Mouse (Mus musculus): ENCODE results near the gene Isca1. TPM values are rescaled to one million over a fixed set of nuclear protein-coding genes. Genes with fewer than 3 reads are reported as not detected.
"Not testable (repeated sequence)": the region's sequence is repeated elsewhere in the genome, so short reads cannot be mapped to it uniquely, and the experiment has no call there.

The Isca1 gene
- total RNA-seq, 2 experiments from 2014 or later: 151 to 157 TPM

DNA sequence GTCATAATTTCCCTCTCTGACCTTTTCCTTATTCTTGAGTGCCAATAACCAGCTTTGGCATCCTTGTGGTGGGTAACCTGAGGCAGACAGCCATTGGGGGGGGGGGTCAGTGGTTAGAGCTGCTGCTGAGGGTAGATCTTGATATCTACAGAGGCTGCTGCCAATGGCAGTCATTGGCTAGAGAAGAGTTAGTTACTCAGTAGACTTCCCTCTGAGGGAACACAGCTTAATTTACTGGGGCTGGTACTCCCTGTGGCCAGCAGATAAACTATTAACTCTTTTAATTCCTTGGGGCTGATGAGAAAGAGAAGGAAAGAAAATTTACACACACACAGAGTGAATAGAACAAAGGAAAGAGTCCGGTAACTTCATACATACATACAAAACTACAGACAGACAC is 50.1 kb downstream of the Isca1 start:
- DNase-seq (ENCODE audit: extremely low spot score in 1 of 2, low spot score in 2 of 2): no peak
- no peak overlapping the region for H3K4me3 ChIP-seq
- H3K27ac ChIP-seq: peak overlapping the region; percentile 11; the same call in 1 of the 2 replicates
- TF ChIP-seq CTCF (IDR thresholded peaks at IDR 0.05): no peak
- intact Hi-C loops (cut with DNase I): loop anchor here (1.0 kb wide), 1 partner anchor 18 kb away; no protein-coding TSS in a partner anchor

GRCm38 (mm10) chr13:59718857-59719440 is 50.7 kb downstream of the Isca1 start:
- not testable (repeated sequence) for DNase-seq (ENCODE audit: extremely low spot score in 1 of 2, low spot score in 2 of 2); H3K4me3 ChIP-seq
- intact Hi-C loops (cut with DNase I): loop anchor here (1.0 kb wide), 1 partner anchor 18 kb away; no protein-coding TSS in a partner anchor
- peak overlapping the region; percentile 11; the same call in 1 of the 2 replicates for H3K27ac ChIP-seq

DNA sequence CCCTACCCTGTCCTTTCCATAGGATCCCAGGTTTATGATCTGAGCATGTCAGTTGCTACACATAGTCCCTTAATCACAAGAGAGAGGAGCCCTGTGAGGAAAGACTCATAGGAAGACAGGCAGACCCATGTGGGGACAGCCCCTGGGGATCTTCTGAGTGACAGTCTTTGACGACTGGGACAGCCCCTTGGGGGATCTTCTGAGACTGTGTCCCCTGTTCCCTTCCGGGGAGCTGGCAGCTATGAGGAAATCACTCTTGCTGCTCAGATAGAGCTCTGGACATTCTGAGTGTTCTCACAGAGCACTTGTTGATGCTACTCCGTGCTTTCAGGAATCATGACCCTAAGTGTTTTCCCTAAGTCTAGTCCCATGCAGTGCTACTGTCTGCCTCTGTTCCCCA is 55.9 kb downstream of the Isca1 start:
- TF ChIP-seq CTCF (IDR thresholded peaks at IDR 0.05): no peak
- no peak for DNase-seq (ENCODE audit: extremely low spot score in 1 of 2, low spot score in 2 of 2)
- H3K4me3 ChIP-seq: no peak overlapping the region
- no peak overlapping the region for H3K27ac ChIP-seq
- intact Hi-C loops (cut with DNase I): no loop called here

- intact Hi-C loops (cut with DNase I); DNase-seq (ENCODE audit: extremely low spot score in 1 of 2, low spot score in 2 of 2); H3K4me3 ChIP-seq; H3K27ac ChIP-seq: not testable (repeated sequence)
These were observed 57.6 kb downstream of the Isca1 start, which contains the start of gene Spata31d1b for GRCm38 (mm10) chr13:59711984-59712383. TSS of gene Spata31d1b (plus strand) at chr13:59712284.

GRCm38 (mm10) chr13:59710230-59710629 is 59.4 kb downstream of the Isca1 start, which contains the start of gene Spata31d1a:
TSS of gene Spata31d1a (minus strand) at chr13:59710330.
- intact Hi-C loops (cut with DNase I): no loop called here
- Histone ChIP-seq H3K4me3 (no peak within 1 kb of the TSS), H3K27ac (no peak within 1 kb of the TSS)
- DNase-seq (ENCODE audit: extremely low spot score in 1 of 2, low spot score in 2 of 2): no peak
- no peak for TF ChIP-seq CTCF (IDR thresholded peaks at IDR 0.05)

Other genes with a start within 250 kb of the Isca1 start
- 100 to 1,000 TPM; 352 to 357 TPM for gene Agtpbp1, start 184.6 kb downstream of the Isca1 start, total RNA-seq (2021)
- 10 to 100 TPM; 95.1 to 98.1 TPM for gene Naa35, start 184.6 kb downstream of the Isca1 start, total RNA-seq (2021)
- gene Golm1, start 94.0 kb downstream of the Isca1 start, total RNA-seq (2021): 10 to 100 TPM; 18.2 to 22.9 TPM
- gene 4921517D22Rik, start 75.7 kb downstream of the Isca1 start, total RNA-seq (2021): not detected
- under 1 TPM; 0.18 to 0.26 TPM for gene Spata31d1a, start 59.5 kb downstream of the Isca1 start, total RNA-seq (2021)
- under 1 TPM in 1 of 2 experiments, not detected in 1; 0.09 TPM for gene Spata31d1b, start 57.5 kb downstream of the Isca1 start, total RNA-seq (2021)
- gene Spata31d1d, start 38.1 kb downstream of the Isca1 start, total RNA-seq (2021): not detected
- gene 1700014D04Rik, start 23.1 kb downstream of the Isca1 start, total RNA-seq (2021): 1 to 10 TPM; 1.8 to 2.5 TPM
- gene Gm49354, start 12.4 kb upstream of the Isca1 start, total RNA-seq (2021): not detected
- 10 to 100 TPM; 61.1 to 66.0 TPM for gene Tut7, start 53.3 kb upstream of the Isca1 start, total RNA-seq (2021)